Mouse (Mus musculus) heart, embryonic 11.5 days (tissue): ENCODE results near the gene Sbsn. TPM values are rescaled to one million over a fixed set of nuclear protein-coding genes. Genes with fewer than 3 reads are reported as not detected.
"Not testable (repeated sequence)": the region's sequence is repeated elsewhere in the genome, so short reads cannot be mapped to it uniquely, and the experiment has no call there.

ENCODE experiments used
- ATAC-seq: fragments of 200-750 bp; cut with Nextera tagmentation; replicated peaks from 2 replicates; pipeline ENCODE4 v1.8.0; 2017; ENCODE audit warnings: moderate library complexity; ENCODE audit not compliant: insufficient number of reproducible peaks, low FRiP score, low TSS enrichment
- H3K27ac ChIP-seq: fragments of 300-500 bp; sonication (generic); 2 replicates; pipeline ENCODE4 v1.5.1; 2014; ENCODE audit warnings: mild to moderate bottlenecking, low read depth, low read length
- H3K27me3 ChIP-seq: fragments of 300-500 bp; sonication (generic); 2 replicates; pipeline ENCODE4 v1.6.1; 2014; ENCODE audit warnings: mild to moderate bottlenecking, low read length, mixed read lengths; ENCODE audit not compliant: control insufficient read depth, insufficient read depth
- H3K36me3 ChIP-seq: fragments of 300-500 bp; sonication (generic); 2 replicates; pipeline ENCODE4 v1.6.1; 2014; ENCODE audit warnings: mild to moderate bottlenecking, low read length, moderate library complexity, mixed read lengths; ENCODE audit not compliant: control insufficient read depth, insufficient read depth
- H3K4me1 ChIP-seq: fragments of 300-500 bp; sonication (generic); 2 replicates; pipeline ENCODE4 v1.6.1; 2014; ENCODE audit warnings: low read length; ENCODE audit not compliant: control insufficient read depth, insufficient read depth
- H3K4me2 ChIP-seq: fragments of 300-500 bp; sonication (generic); 2 replicates; pipeline ENCODE4 v1.6.1; 2014; ENCODE audit warnings: mild to moderate bottlenecking, moderate library complexity
- H3K4me3 ChIP-seq: fragments of 300-500 bp; sonication (generic); 2 replicates; pipeline ENCODE4 v1.5.1; 2014; ENCODE audit warnings: low read depth, low read length
- H3K9ac ChIP-seq: fragments of 300-500 bp; sonication (generic); 2 replicates; pipeline ENCODE4 v1.6.1; 2014; ENCODE audit warnings: mild to moderate bottlenecking, low read depth, low read length, moderate library complexity
- H3K9me3 ChIP-seq: fragments of 300-500 bp; sonication (generic); replicated peaks from 2 replicates; pipeline ENCODE4 v1.6.1; 2016; ENCODE audit warnings: low read length; ENCODE audit not compliant: control insufficient read depth
- WGBS: fragments of 180-500 bp; shearing (Covaris S2); extraction: QIAGEN DNeasy Blood & Tissue Kit; methylation state at CpG from one replicate; pipeline ENCODE4 v1.1.7; 2014; ENCODE audit not compliant: insufficient replicate concordance; 5-methylcytosine and 5-hydroxymethylcytosine counted together
- polyA plus RNA-seq: library from polyadenylated mRNA; unstranded; fragments of >200 nt; fragmentation: Nextera tagmentation; extraction: Ambion mirVana; gene quantifications from 2 replicates; pipeline ENCODE4 v1.2.1, GENCODE M21; 2014

The Sbsn gene
- polyA plus RNA-seq, 1 experiment from 2014 or later, result 0.49 TPM

DNA sequence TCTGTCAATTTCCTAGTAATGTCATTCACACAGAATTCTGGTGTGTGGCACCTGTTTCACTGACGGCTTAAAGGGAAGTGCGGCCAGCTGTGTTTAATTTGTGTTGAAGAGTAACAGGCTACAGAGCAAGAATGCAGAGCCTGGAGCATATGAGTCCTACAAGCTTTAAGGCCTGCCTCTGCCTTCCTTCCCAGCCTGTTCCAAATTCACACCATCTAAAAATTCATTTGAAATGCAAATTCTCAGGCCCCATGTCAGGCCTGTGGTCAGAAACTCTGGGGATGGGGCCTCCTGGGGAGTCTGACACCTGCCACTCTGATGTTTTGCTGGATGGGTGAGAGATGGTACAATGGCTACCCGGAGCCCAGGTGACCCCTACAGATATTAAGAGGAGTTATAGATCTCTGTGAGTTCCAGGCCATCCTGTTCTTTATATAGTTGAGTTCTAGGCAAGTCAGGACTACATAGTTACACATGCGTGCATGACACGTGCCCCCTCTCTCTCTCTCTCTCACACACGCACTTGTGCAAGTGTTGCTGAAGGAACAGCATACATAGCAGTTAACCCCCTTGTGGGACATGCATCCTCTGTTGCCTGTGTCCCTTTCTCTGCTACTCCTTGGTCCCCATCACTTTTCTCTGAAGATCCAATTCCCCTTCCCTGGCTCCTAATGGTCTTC is 27.9 kb upstream of the Sbsn start:
- peaks cover 12% of the 10 kb centered on the region; the same call in 1 of the 2 replicates for H3K27me3 ChIP-seq
- WGBS, result 68% methylated on average over 6 of the region's 6 CpGs
- no peak for ATAC-seq

DNA sequence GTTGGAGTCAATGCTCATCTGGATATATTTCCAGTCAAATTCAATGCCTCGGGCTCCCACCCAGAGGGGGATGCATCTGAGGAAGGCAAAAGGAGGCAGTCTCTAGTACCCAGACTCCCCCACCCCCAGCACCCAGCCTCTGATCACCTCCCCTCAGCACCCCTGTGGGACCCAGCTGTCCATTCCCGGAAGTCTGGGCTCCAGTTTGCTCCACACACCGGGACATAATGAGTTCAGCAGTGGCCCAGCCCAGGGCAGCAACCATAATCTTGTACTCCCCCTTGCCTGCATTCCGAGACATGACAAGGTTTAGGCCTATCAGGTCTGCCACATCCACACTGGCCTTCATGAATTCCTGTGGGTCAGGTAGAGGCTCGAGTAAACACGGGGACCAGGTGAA is 23.1 kb upstream of the Sbsn start:
- peak overlapping the region; percentile 81 for H3K4me3 ChIP-seq
- no peak for ATAC-seq
- H3K36me3 ChIP-seq, result peaks cover 7% of the 10 kb centered on the region; the same call in 1 of the 2 replicates
- no peak overlapping the region for H3K27ac ChIP-seq
- peaks cover 13% of the 10 kb centered on the region for H3K4me1 ChIP-seq
- peak overlapping the region; percentile 92; the same call in 1 of the 2 replicates for H3K9ac ChIP-seq
- no peaks in the 10 kb centered on the region for H3K27me3 ChIP-seq
- H3K4me2 ChIP-seq, result peak overlapping the region; percentile 89
- 84% methylated on average over 6 of the region's 6 CpGs for WGBS
- no peaks in the 10 kb centered on the region for H3K9me3 ChIP-seq

More for the DNA sequence above, 27.9 kb upstream of the Sbsn start:
- no peak overlapping the region for H3K9ac ChIP-seq
- no peaks in the 10 kb centered on the region for H3K9me3 ChIP-seq
- 0 out of 2 replicates have a peak, but pooled peaks cover 2% of the 10 kb centered on the region for H3K36me3 ChIP-seq
- no peak overlapping the region for H3K4me2 ChIP-seq
- peaks cover 3% of the 10 kb centered on the region for H3K4me1 ChIP-seq
- H3K27ac ChIP-seq, result no peak overlapping the region
- H3K4me3 ChIP-seq, result no peak overlapping the region

DNA sequence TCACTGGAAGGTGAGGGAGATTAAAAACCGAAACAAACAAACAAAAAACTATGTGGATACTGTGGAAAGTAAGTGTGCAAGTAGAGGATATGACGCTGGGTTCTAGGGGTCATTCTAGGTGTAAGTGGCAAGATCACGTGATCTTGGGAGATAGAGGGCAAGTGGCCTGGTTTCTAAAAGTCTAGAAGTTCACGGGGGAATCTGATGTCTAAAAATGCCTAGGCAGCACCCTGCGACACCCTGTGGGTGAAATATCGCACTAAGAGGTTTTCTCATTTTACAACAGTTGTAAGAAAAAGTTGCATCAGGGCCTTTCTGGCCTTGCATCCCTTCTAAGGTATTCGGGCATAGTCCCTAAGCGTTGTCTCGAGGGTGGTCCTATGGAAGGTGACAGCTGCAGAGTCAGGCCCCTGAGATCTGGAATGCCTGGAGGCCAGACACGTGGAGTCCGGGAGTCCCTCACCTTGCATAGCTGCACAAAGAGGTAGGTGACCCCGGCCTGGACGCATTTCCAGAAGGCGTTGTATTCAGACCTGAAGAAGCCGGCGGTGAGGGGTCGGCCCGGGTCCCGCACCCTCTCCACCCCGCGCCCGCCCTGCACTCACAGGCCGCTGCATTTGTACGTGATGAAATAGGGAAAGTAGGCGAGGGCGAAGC is 22.4 kb upstream of the Sbsn start:
- peaks cover 14% of the 10 kb centered on the region; the same call in 1 of the 2 replicates for H3K36me3 ChIP-seq
- peaks cover 13% of the 10 kb centered on the region for H3K4me1 ChIP-seq
- H3K27ac ChIP-seq, result no peak overlapping the region
- ATAC-seq, result peak; percentile 15; the same call in 1 of the 2 replicates
- H3K4me2 ChIP-seq, result peak overlapping the region; percentile 89
- peak overlapping the region; percentile 81 for H3K4me3 ChIP-seq
- H3K27me3 ChIP-seq, result no peaks in the 10 kb centered on the region
- peak overlapping the region; percentile 92 for H3K9ac ChIP-seq
- no peaks in the 10 kb centered on the region for H3K9me3 ChIP-seq
- WGBS, result 7% methylated on average over 26 of the region's 26 CpGs

DNA sequence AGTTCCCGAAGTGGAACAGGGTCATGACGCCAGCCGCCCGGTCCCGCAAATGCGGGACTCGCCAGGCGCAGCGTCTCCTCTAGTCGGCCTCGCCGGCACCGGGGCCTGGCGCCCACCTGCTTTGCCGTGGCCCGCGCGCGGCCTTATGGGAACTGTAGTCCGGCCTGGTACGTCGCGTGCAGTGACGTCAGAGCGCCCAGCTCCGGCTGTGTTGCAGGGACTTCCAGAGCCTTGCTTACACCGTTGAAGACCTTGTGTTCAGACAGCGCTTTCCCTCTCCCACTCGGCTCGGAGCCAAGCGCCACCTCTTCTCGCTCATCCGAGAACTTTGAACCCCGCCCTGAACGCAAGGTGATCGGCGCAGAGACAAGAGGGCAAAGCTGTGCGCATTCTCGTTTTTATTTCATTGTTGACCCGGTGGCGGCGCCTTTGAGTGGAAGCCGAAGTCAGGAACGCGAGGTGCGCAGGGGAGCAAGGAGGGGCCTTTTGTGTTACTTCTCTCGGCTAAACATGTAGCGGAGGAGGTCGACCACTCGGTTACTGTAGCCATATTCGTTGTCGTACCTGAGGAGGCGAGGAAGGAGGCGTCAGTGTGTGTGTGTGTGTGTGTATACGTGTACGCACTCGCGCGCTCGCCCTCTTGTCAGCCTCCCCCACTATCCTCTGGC is 21.7 kb upstream of the Sbsn start, which contains the start of gene Tmem147:
TSS of gene Tmem147 (minus strand) at position 145 of the 668 bp plus-strand sequence.
- Histone ChIP-seq H3K4me3 (peak within 1 kb of the TSS; percentile 81), H3K4me1 (peaks cover 13% of the 10 kb centered on the region), H3K4me2 (peak within 1 kb of the TSS; percentile 89), H3K27ac (peak within 1 kb of the TSS; percentile 83), H3K36me3 (peaks cover 15% of the 10 kb centered on the region), H3K27me3 (no peaks in the 10 kb centered on the region), H3K9me3 (no peaks in the 10 kb centered on the region), H3K9ac (peak within 1 kb of the TSS; percentile 92)
- ATAC-seq, result peak; percentile 96
- under 1% methylated on average over 60 of the region's 60 CpGs for WGBS

DNA sequence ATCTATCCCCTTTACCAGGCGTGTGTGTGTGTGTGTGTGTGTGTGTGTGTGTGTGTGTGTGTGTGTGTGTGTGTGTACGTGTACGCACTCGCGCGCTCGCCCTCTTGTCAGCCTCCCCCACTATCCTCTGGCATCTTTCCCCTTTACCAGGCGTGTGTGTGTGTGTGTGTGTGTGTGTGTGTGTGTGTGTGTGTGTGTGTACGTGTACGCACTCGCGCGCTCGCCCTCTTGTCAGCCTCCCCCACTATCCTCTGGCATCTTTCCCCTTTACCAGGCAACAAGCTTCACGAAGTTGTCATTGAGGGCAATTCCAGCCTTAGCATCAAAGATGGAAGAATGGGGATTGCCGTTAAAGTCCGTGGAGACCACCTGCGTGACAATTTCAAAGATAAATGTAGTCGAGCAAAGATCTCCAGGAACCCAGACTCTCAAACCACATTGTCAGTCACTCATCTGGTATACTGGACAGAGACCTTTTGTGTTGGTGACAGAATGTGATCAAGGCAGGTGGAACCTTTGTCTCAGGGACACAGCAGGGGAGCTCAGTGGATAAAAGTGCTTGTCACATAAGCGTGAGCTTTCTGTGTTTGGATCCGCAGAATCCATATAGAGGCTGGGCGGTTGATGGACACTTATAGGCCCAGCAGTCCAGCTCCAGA is 21.1 kb upstream of the Sbsn start:
- WGBS, result 29% methylated on average over 15 of the region's 22 CpGs
- peak overlapping the region; percentile 92 for H3K9ac ChIP-seq
- peak overlapping the region; percentile 89 for H3K4me2 ChIP-seq
- not testable (repeated sequence) for H3K27me3 ChIP-seq, H3K9me3 ChIP-seq, ATAC-seq
- H3K4me3 ChIP-seq, result peak overlapping the region; percentile 81
- H3K27ac ChIP-seq, result peak overlapping the region; percentile 83
- H3K36me3 ChIP-seq, result peaks cover 18% of the 10 kb centered on the region
- H3K4me1 ChIP-seq, result peaks cover 13% of the 10 kb centered on the region

DNA sequence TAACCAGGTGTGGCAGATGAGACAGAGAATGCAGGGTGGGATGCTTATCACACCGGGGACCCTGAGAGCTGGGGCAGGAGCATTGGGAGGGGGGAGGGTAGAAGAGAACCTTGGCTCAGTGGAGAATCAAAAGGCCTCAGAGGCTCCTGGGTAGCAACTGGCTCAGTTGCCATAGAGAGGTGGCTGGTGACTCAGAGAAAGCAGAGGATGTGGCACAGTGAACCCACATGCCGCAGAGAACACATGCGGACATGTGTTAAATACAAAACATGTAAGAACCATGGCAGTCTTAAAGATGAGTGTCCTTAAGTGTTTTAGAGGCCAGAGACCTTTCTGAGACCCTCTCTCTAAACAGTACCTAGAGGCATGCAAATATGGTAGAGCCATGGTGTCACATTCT is 15.1 kb upstream of the Sbsn start:
- WGBS, result 82% methylated on average over 3 of the region's 3 CpGs
- no peak for ATAC-seq
- H3K27ac ChIP-seq, result no peak overlapping the region
- no peaks in the 10 kb centered on the region for H3K9me3 ChIP-seq
- H3K9ac ChIP-seq, result no peak overlapping the region
- H3K4me1 ChIP-seq, result no peaks in the 10 kb centered on the region
- peaks cover 16% of the 10 kb centered on the region for H3K36me3 ChIP-seq
- H3K4me2 ChIP-seq, result no peak overlapping the region
- no peak overlapping the region for H3K4me3 ChIP-seq
- H3K27me3 ChIP-seq, result no peaks in the 10 kb centered on the region

DNA sequence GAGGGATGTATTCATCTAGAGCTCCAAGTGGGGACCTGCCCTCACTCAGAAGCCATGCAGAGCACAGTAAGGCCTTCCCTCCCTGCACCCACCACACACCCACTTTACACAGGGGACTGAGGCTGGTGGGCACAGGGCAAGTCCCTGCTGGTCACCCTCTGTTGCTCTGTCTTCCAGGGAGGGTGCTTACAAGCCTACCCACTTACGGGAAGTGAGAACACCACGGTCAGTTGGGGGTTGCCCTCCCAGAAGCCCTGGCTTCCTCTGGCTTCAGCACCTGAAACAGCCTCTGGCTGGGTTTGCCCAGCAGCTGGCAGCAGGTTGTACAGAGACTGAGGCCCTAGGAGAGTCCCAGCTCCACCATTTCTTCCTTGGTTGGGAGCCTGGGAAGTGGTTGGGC is 8.7 kb upstream of the Sbsn start:
- 88% methylated on average over 2 of the region's 2 CpGs for WGBS
- H3K4me1 ChIP-seq, H3K9me3 ChIP-seq, H3K27me3 ChIP-seq, H3K9ac ChIP-seq, ATAC-seq, H3K4me2 ChIP-seq, H3K36me3 ChIP-seq, H3K4me3 ChIP-seq, H3K27ac ChIP-seq: not testable (repeated sequence)

DNA sequence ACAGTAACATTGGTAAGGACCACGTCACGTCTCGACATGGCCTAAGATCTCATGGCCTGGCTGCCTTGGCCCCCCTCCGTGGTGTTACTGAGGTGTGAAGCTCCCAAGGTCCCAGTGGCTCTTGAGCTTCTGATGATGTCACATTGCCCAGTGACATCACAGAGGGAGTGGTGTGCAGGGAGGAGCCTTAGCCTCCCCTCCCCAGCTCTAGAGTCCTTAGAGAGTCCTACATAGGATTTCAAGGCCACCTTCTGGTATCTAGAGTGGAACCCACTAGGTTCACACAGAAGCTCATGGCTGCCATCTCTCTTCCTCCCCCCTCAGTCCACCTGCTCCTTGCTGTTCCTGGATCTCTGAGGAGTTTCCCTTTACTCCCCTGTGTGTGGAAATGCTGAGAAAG is 7.7 kb upstream of the Sbsn start, which contains the start of gene Gapdhs:
TSS of gene Gapdhs (minus strand) at position 65 of the 400 bp plus-strand sequence.
- not testable (repeated sequence) for ATAC-seq, H3K36me3 ChIP-seq, H3K4me2 ChIP-seq, H3K4me1 ChIP-seq, H3K4me3 ChIP-seq, H3K9ac ChIP-seq, H3K9me3 ChIP-seq, H3K27me3 ChIP-seq, H3K27ac ChIP-seq
- WGBS, result no CpG with 5 or more reads among the region's 4 CpGs
